Mouse (Mus musculus) spleen, adult 12 weeks (tissue): ENCODE data around the gene Saa3.
A peak's percentile ranks its signal among the peaks of the same experiment; 100 is the strongest.
"Not testable (repeated sequence)": the region's sequence is repeated elsewhere in the genome, so short reads cannot be mapped to it uniquely, and the experiment has no call there.

Experiments used
- DNase-seq: peaks from one replicate; pipeline ENCODE4 v3.0.0; 2022; ENCODE audit warnings: low spot score

Gene Saa3

GRCm38 (mm10) chr7:46715600-46715999 lies at the start of gene Saa3:
Gene Saa3 (minus strand): TSS chr7:46715700.
- no peak for DNase-seq

DNA sequence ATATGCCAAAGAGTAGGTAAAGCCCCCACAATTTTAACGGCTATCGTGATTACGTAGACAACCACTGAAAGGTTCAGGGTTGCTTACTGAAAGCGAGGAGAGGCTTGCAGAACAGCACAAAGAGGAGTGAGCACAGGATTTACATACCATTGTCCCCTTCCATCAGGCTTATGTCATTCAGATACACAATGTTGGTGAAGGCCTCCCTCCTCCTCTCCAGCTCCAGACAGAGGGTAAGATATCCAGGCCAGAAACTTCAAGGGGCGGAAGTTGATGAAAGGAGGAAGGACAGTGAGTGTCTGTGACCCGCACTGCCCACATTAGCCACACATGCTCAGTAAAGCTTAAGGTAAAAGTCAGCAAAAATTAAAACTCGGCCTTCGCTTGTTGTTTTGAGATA lies 49.2 kb upstream of the Saa3 start:
- no peak for DNase-seq

DNA sequence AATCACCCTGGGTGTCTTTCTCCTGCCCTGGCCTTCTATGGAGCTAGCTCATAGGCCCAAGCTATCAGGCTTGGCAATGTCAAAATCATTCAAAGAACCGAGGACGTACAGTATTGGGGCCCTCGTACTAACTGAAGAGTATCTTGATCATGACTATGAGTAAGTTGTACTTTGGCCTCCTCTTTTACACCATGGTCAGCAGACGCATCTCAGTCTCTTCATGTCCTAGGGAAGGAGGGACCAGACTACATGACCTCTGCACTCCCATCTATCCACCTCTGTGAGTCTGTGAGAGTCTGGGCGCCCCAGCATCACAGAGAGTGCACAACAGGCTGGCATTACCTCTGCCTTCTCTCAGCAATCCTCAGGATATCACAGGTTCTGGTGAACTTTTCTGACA lies 47.1 kb upstream of the Saa3 start:
- no peak for DNase-seq

DNA sequence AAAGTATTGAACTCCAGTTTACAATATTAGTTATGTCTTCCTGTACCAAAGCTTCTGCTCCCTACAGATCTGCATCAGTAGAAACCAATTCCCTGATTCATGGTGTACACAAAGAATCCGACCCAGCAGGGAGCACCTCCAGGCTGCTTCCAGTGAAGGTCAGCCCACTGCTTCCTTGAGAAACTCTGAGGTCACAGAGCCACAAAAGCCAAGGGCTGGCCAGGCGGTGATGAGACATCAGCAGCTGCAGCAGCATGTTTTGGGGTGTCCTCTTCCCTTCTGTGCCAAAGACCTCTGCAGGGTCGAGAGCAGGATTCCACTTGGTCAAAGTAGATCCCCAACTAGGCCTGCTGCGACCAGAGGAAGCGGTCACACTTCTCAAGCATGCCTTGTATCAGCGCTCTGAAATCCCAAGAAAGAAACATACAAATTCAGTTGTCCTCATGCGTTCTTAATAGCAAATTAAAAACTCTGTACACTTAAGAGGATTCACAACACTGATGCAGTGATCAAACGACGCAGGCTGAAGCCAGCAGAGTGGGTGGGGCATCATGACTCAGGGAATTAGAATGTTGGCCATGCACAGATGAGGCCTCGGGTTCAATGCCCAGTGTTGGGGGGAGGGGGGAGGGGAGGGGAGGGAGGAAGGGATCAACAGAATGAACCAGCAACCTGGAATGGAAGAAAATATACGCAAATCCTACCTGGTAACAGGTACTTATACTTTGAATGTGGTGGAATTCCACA lies 45.7 kb upstream of the Saa3 start:
- DNase-seq, result no peak

DNA sequence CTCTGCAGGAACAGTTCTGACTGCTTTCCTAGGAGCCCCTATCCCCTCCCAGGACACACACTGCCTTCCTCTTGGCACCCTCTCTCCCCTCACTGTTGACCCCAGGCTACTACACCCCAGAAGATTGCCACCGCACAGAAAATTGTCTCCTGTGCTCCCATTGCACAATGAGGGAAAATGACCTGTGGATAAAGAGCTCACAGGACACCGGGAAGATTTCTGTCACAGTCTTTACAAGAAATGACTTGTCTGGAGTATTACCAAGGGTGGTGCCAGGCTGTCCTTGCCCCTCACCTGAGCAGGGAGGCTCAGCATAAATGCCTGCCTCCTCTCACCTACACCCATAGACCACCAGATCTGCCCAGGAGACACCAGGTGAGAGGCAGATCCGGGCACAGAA lies 36.0 kb upstream of the Saa3 start, which contains the start of gene Saa2:
TSS of gene Saa2 (plus strand) at position 301 of the 400 bp plus-strand sequence.
- no peak for DNase-seq

DNA sequence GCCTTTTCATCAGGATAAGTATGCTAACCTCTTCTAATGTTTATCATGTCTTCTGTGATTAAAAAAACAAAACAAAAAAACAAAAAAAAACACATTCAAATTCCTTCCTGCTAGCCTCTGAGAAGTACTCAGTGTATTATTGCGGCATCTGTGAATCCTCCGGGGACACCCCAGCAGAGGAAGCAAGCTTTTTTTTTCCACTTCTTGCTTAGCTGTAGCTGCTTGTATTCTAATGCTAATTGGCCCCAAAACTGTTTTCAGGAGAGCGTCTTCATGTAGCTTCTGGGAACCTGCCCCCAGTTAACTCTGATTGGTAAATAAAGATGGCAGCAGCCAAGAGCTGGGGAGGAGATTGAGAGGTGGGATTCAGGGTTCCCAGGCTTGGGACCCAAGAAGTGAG lies 33.0 kb upstream of the Saa3 start:
- no peak for DNase-seq

- DNase-seq, result no peak
These were observed 30.9 kb upstream of the Saa3 start for GRCm38 (mm10) chr7:46746381-46746780.

DNA sequence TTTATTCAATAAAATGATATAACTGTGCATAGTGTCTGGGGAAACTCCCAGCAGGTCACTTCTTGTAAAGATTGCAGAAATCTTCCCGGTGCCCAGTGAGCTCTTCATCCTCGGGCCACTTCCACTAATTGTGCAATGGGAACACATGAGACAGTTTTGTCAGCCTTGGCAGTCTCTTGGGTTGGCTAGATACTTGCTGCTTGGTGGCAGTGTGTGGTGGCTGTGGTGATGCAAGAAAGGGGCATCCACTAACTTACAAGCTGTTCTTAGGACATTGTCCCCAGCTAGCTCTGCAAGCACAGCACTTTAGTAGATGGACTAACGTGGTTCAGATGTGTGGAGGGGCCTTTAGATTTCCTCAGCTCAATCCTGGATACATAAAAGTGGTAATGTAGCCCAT lies 30.3 kb upstream of the Saa3 start:
- DNase-seq, result no peak

DNA sequence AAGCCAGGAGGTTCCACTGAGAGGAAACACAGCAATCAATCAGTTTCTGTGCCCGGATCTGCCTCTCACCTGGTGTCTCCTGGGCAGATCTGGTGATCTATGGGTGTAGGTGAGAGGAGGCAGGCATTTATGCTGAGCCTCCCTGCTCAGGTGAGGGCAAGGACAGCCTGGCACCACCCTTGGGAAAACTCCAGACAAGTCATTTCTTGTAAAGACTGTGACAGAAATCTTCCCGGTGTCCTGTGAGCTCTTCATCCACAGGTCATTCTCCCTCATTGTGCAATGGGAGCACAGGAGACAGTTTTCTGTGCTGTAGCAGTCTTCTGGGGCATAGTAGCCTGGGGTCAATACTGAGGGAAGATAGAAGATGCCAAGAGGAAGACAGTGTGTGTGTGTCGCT lies 27.4 kb upstream of the Saa3 start, which contains the start of gene Saa1:
TSS of gene Saa1 (minus strand) at position 101 of the 400 bp plus-strand sequence.
- DNase-seq, result not testable (repeated sequence)

DNA sequence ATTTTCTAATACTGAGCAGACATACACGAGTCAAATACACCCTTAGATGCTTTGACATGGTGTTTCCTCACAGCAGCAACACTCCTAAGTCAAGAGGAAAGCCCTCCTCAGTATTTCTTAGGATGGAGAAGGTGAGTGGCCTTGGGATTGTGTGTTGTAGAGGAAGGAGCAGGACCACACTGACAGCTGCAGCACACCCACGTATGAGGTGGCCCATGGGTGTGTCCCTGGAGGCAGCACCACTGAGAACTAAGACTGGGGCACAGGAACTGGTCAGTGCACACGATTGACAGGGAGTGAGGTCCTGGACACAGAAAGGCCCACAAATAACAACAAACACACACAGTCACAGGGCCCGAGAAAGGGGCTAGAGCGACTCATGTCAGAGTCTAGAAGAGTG lies 24.5 kb upstream of the Saa3 start:
- not testable (repeated sequence) for DNase-seq

DNA sequence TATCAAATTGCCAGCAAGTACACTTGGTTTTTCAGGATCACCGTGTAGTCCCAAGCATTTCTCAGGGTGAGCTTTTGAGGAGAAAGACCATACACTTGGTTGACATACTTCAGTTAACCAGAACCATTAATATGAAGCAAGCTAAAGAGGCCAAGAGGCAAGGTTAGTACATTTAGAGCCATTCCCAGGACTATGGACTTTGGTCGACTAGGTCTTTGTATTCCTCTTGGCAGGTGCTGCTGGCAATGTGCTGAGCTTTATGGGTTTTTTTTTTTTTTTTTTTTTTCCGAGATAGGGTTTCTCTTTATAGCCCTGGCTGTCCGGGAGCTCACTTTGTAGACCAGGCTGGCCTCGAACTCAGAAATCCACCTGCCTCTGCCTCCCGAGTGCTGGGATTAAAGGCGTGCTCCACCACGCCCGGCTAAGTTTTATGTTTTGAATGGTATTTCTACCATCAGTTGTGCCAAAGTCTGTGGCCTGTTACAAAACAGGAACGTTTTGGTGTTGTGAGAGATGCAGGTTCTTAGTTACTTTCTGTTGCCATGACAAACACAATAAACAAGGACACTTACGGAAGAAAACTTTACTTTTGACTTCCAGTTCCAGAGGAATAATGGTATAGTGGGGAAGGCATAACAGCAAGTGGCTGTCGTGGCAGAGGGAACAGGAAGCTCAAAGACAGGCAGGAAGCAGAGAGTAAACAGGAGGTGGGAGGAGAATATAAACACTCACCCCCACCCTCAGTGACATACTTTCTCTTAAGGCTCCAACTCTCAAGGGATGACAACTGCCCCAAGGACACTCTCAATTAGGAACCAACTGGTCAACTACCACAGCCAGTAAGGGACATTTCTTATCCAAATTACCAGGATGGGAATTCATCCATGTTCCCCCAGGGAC lies 23.3 kb upstream of the Saa3 start:
- DNase-seq, result no peak

DNA sequence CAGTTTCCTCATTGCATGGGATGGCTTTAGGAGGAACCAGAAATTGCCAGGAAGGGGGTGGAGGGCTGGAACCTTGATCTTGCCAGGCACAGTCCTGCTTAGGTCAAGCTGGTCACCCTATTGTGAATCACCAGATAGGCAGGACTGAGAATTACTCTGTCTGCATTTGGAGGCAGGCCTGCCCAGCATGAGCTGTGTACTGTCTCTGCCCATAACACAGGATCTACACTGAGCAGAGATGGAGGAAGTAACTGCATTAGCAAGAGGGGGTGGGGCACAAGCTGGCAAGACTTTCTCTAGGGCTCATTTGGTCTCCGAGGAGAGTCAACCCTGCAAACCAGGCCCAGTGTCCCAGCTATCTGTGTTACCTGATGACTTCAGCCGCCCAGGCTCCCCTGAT lies 19.5 kb upstream of the Saa3 start:
- DNase-seq, result no peak

DNA sequence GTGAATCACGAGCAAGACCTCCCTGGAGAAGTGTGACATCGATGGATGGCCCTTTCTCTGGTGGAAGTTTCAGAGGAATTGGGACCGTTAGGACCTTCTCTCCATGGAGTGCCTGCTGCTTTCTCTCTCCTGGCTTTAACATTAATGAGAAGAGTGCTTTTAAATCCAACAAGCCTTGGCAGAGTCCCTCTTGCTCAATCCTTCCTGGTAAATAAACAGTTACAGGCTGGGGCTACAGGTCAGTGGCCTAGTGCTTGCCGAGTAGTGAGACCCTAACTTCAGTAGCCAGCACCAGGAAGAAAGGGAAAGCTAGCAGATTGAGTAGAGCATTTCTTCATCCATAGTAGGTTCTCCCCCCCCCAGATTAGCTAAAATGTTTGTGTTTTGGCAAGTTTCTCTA lies 17.0 kb upstream of the Saa3 start, which contains the start of gene Saa4:
TSS of gene Saa4 (minus strand) at position 146 of the 400 bp plus-strand sequence.
- no peak for DNase-seq

DNA sequence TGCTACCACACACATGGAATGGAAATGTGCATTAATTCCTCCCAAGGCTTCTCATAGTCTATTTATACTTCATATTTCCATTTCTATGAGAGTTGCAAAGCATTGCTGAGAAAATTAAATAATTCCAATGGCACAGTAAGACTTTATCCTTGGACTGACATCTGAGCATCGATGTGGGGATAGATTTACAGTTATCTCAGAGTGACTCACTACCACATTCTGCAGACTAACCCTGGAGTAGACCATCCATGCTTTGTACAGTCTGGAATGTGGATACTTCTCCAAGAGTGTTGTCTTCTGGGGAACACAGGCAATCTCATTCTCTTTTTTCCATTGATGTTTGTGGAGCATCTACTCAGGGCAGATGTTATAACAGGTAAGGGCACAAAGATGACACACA lies 12.1 kb upstream of the Saa3 start:
- DNase-seq, result no peak

GRCm38 (mm10) chr7:46724396-46724795 lies 8.9 kb upstream of the Saa3 start:
- DNase-seq, result no peak

GRCm38 (mm10) chr7:46723849-46724248 lies 8.3 kb upstream of the Saa3 start:
- DNase-seq, result no peak

GRCm38 (mm10) chr7:46723354-46723753 lies 7.9 kb upstream of the Saa3 start:
- DNase-seq, result no peak

GRCm38 (mm10) chr7:46720460-46720859 lies 5.0 kb upstream of the Saa3 start:
- DNase-seq, result no peak

DNA sequence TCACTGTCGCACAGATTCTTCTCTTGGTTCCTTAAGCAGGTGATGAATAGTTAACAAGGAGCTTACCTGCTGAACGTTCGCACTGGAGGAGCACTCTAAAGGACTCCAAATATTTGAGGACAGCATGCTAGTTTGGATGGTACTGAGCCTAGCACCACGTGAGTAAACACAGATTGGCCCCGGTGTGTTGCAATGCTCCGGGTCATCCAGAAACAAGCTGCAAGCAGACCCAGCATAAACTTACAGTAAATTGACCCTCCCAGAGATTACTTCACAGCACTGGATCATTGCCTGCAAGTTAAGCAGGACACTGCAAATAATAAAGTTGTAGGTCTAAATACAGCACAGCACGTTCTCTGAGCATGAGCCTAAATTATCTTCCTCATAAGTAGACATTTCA lies 4.0 kb upstream of the Saa3 start:
- no peak for DNase-seq

DNA sequence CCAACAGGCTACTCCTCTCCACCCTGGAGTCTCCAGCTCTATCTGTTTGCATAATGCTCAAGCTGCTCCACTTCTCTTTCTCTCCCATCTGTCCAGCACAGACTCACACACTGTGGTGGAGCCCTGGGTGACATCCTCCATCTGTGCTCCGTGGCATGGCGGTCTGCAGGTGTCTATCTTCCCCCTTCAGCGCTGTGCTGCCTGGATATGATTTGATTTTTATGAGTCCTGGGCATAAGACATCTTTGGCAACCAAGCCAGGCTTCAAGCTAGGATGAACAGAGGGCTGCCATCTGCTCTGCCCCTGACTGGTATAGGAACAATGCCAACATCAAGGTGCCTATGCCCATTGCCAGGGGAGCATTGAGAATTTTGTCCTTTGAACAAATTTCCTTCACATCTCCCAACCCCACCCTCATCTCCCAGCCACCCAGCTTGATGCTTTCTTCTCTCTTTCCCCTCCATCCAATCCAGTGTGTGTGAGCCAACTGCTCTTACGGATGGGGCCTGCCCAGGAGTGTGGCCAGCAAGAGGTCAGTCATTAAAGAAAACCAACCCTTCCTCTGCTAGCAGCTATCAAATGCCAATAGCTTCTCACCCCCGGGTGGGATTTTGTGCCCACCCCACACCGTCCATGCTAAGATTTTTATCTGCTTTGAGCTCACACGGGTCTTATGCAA lies 3.2 kb upstream of the Saa3 start:
- DNase-seq, result no peak

DNA sequence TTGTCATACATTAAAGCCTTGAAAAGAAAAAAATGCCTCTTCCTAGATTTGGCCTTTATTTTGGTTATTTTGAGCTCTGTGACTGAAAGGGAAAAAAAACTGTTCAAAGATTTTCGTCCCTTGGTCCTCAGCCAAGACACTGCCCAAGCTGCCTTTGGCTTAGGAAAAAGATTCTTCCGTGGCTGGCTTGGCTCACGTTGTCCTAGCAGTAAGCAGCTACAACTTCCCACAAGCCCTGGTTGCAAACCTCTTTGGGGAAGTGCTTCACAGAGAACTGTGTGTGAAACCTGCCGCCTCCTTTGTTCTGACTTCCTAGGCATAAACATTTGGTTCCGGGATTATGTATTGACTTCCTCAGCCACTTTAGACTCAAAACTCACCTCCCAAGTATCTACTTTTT lies 1.4 kb upstream of the Saa3 start:
- DNase-seq, result no peak

GRCm38 (mm10) chr7:46714518-46714917 lies 982 bp downstream of the Saa3 start:
- DNase-seq, result peak; percentile 46

DNA sequence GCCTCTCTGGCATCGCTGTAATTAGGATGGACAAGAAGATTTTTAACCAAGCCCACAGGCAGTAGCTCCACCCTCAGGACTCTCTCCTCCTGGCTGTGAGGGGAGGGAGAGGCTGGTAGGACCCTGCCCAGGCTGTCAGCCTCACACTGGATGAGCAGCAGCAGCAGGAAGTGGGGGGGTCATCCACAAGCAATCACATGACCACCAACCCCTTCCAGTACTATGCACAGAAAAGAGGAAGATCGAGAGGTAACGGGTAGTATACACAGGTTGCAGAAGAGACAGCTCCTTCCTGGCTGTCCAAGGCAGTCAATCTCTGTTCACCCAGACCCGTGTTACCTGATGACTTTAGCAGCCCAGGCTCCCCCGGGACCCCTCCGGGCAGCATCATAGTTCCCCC lies 3.2 kb downstream of the Saa3 start:
- DNase-seq, result peak; percentile 8
